Mouse (Mus musculus) midbrain, postnatal 0 days (tissue): Measurements from ENCODE around the gene Fank1. TPM values are rescaled to one million over a fixed set of nuclear protein-coding genes. Genes with fewer than 3 reads are reported as not detected.

ENCODE experiments used
- ATAC-seq: fragments of 200-750 bp; cut with Nextera tagmentation; 2 replicates; pipeline ENCODE4 v1.8.0; 2017; ENCODE audit warnings: moderate number of reproducible peaks, mild to moderate bottlenecking, moderate TSS enrichment, moderate library complexity; ENCODE audit not compliant: low FRiP score
- DNase-seq: peaks from one replicate; pipeline ENCODE4 v3.0.0-alpha.2; 2015; ENCODE audit warnings: low spot score
- H3K27ac ChIP-seq: fragments of 300-500 bp; sonication (generic); 2 replicates; pipeline ENCODE4 v1.5.1; 2014; ENCODE audit warnings: low read depth, mild to moderate bottlenecking, low read length, mixed read lengths
- H3K27me3 ChIP-seq: fragments of 300-500 bp; sonication (generic); 2 replicates; pipeline ENCODE4 v1.6.1; 2014; ENCODE audit warnings: low read length, control low read depth, mixed read lengths; ENCODE audit not compliant: insufficient read depth
- H3K36me3 ChIP-seq: fragments of 300-500 bp; sonication (generic); 2 replicates; pipeline ENCODE4 v1.6.1; 2014; ENCODE audit warnings: low read length, control low read depth, mixed read lengths; ENCODE audit not compliant: insufficient read depth
- H3K4me1 ChIP-seq: fragments of 300-500 bp; sonication (generic); 2 replicates; pipeline ENCODE4 v1.6.1; 2014; ENCODE audit warnings: mild to moderate bottlenecking, control low read depth, antibody characterized with exemption, low read length, mixed read lengths; ENCODE audit not compliant: insufficient read depth
- H3K4me2 ChIP-seq: fragments of 300-500 bp; sonication (generic); 2 replicates; pipeline ENCODE4 v1.6.1; 2014; ENCODE audit warnings: low read depth, mild to moderate bottlenecking, low read length, mixed read lengths; ENCODE audit not compliant: poor library complexity, severe bottlenecking
- H3K4me3 ChIP-seq: fragments of 300-500 bp; sonication (generic); 2 replicates; pipeline ENCODE4 v1.5.1; 2014; ENCODE audit warnings: low read depth, mild to moderate bottlenecking, low read length, moderate library complexity
- H3K9ac ChIP-seq: fragments of 300-500 bp; sonication (generic); replicated peaks from 2 replicates; pipeline ENCODE4 v1.6.1; 2014; ENCODE audit warnings: mild to moderate bottlenecking, low read length, moderate library complexity, mixed read lengths; ENCODE audit not compliant: poor library complexity, severe bottlenecking
- H3K9me3 ChIP-seq: fragments of 300-500 bp; sonication (generic); 2 replicates; pipeline ENCODE4 v1.6.1; 2016; ENCODE audit warnings: low read length, control low read depth
- CTCF ChIP-seq: IDR thresholded peaks from 2 replicates; pipeline ENCODE4 v1.5.1; 2016; ENCODE audit warnings: antibody characterized with exemption, mild to moderate bottlenecking
- WGBS: fragments of 180-500 bp; shearing (Covaris S2); extraction: QIAGEN DNeasy Blood & Tissue Kit; methylation state at CpG from one replicate; pipeline ENCODE4 v1.1.7; 2014; 5-methylcytosine and 5-hydroxymethylcytosine counted together
- polyA plus RNA-seq: library from polyadenylated mRNA; unstranded; fragments of >200 nt; fragmentation: Nextera tagmentation; extraction: Ambion mirVana; gene quantifications from 2 replicates; pipeline ENCODE4 v1.2.1, GENCODE M21; 2015
- total RNA-seq: library from RNA; depleted of rRNA; stranded (reverse); fragments of >200 nt; gene quantifications from 2 replicates; pipeline ENCODE4 v1.2.3, GENCODE M21; 2014

Gene Fank1
- total and polyA plus RNA-seq, 2 experiments from 2014 or later, result 3.0 to 8.7 TPM

- H3K4me1 ChIP-seq, result no peaks in the 10 kb centered on the region
- DNase-seq, result no peak
- no peak overlapping the region for H3K4me2 ChIP-seq
- no peaks in the 10 kb centered on the region for H3K27me3 ChIP-seq
- no peak for ATAC-seq
- peaks cover 28% of the 10 kb centered on the region for H3K36me3 ChIP-seq
- 88% methylated on average over 12 of the region's 12 CpGs for WGBS
- no peak for TF ChIP-seq CTCF
- no peak overlapping the region for H3K4me3 ChIP-seq
- H3K9ac ChIP-seq, result no peak overlapping the region
- no peaks in the 10 kb centered on the region for H3K9me3 ChIP-seq
- no peak overlapping the region for H3K27ac ChIP-seq
Observed at GRCm38 (mm10) chr7:133742530-133743325, 33.9 kb upstream of the Fank1 start.

- DNase-seq (peak; percentile 77), ATAC-seq (no peak)
- Histone ChIP-seq H3K36me3 (peaks cover 35% of the 10 kb centered on the region), H3K4me2 (no peak overlapping the region), H3K4me1 (no peaks in the 10 kb centered on the region), H3K27ac (no peak overlapping the region), H3K9me3 (no peaks in the 10 kb centered on the region), H3K9ac (no peak overlapping the region), H3K4me3 (no peak overlapping the region), H3K27me3 (no peaks in the 10 kb centered on the region)
- WGBS, result 65% methylated on average over 4 of the region's 4 CpGs
- no peak for TF ChIP-seq CTCF
Observed at GRCm38 (mm10) chr7:133743611-133744010, 33.0 kb upstream of the Fank1 start.

GRCm38 (mm10) chr7:133744209-133744608 lies 32.5 kb upstream of the Fank1 start:
- no peak for ATAC-seq
- no peak overlapping the region for H3K27ac ChIP-seq

GRCm38 (mm10) chr7:133744701-133745100 lies 32.0 kb upstream of the Fank1 start:
- H3K27ac ChIP-seq, result no peak overlapping the region
- H3K4me1 ChIP-seq, result no peaks in the 10 kb centered on the region
- peaks cover 36% of the 10 kb centered on the region for H3K36me3 ChIP-seq
- no peak overlapping the region for H3K4me3 ChIP-seq
- no peak overlapping the region for H3K4me2 ChIP-seq
- no peak for TF ChIP-seq CTCF
- ATAC-seq, result no peak
- WGBS, result 53% methylated on average over 4 of the region's 4 CpGs
- DNase-seq, result no peak
- no peak overlapping the region for H3K9ac ChIP-seq
- no peaks in the 10 kb centered on the region for H3K9me3 ChIP-seq
- H3K27me3 ChIP-seq, result no peaks in the 10 kb centered on the region

More at GRCm38 (mm10) chr7:133744209-133744608, 32.5 kb upstream of the Fank1 start:
- Histone ChIP-seq H3K9me3 (no peaks in the 10 kb centered on the region), H3K4me2 (no peak overlapping the region), H3K27me3 (no peaks in the 10 kb centered on the region), H3K36me3 (peaks cover 36% of the 10 kb centered on the region), H3K9ac (no peak overlapping the region), H3K4me3 (no peak overlapping the region), H3K4me1 (no peaks in the 10 kb centered on the region)
- DNase-seq, result no peak
- TF ChIP-seq CTCF, result no peak
- whole genome bisulfite sequencing, result 81% methylated on average over 1 of the region's 1 CpGs

- ATAC-seq (no peak), DNase-seq (no peak)
- Histone ChIP-seq H3K27me3 (no peaks in the 10 kb centered on the region), H3K27ac (no peak overlapping the region), H3K9me3 (no peaks in the 10 kb centered on the region), H3K4me3 (no peak overlapping the region), H3K4me1 (no peaks in the 10 kb centered on the region), H3K4me2 (no peak overlapping the region), H3K36me3 (peaks cover 14% of the 10 kb centered on the region), H3K9ac (no peak overlapping the region)
- TF ChIP-seq CTCF, result no peak
- 90% methylated on average over 8 of the region's 8 CpGs for WGBS
Observed at GRCm38 (mm10) chr7:133747372-133747771, 29.3 kb upstream of the Fank1 start.

- WGBS, result 86% methylated on average over 14 of the region's 14 CpGs
- no peaks in the 10 kb centered on the region for H3K4me1 ChIP-seq
Observed at GRCm38 (mm10) chr7:133748753-133749152, 27.9 kb upstream of the Fank1 start.

More at GRCm38 (mm10) chr7:133748753-133749152, 27.9 kb upstream of the Fank1 start:
- Histone ChIP-seq H3K4me2 (no peak overlapping the region), H3K27me3 (no peaks in the 10 kb centered on the region), H3K27ac (no peak overlapping the region), H3K4me3 (no peak overlapping the region), H3K9me3 (no peaks in the 10 kb centered on the region), H3K9ac (no peak overlapping the region), H3K36me3 (peaks cover 13% of the 10 kb centered on the region)
- DNase-seq (no peak), ATAC-seq (no peak)
- no peak for TF ChIP-seq CTCF
